In genomic region chr1:7393508-7393907, GRCm38 (mm10) we compare ENCODE assay signal across 15 mouse cellular contexts.
"Had no signal": no experiment of that assay in that cellular context is flagged by ENCODE, and none has a peak within 500 bp of the region (broad histone marks: within the 10 kb centered on the region; RNA-seq: fewer than 3 reads in every experiment).

No protein-coding gene starts in this region.

- H3K4me1 ChIP-seq: limb, embryonic 10.5 days; limb, embryonic 13.5 days; midbrain, embryonic 13.5 days had no signal

- H3K9me3 ChIP-seq: limb, embryonic 10.5 days; liver, embryonic 12.5 days; liver, embryonic 15.5 days; midbrain, embryonic 13.5 days had no signal

- DNase-seq: kidney, adult 18-20 months; kidney, adult 9 months; kidney, postnatal 25 days; liver; lung, adult 2 months; thymus, adult 18-20 months; thymus, postnatal 4 days had no signal

- H3K27ac ChIP-seq: kidney, postnatal 0 days; limb, embryonic 10.5 days; limb, embryonic 13.5 days; liver, embryonic 12.5 days; liver, embryonic 15.5 days; macrophage; midbrain, embryonic 13.5 days had no signal

- H3K9ac ChIP-seq: limb, embryonic 13.5 days; liver, embryonic 12.5 days; liver, embryonic 15.5 days; midbrain, embryonic 13.5 days had no signal

- H3K27me3 ChIP-seq: limb, embryonic 13.5 days; liver, embryonic 12.5 days; liver, embryonic 15.5 days; midbrain, embryonic 13.5 days had no signal

- ATAC-seq: liver, embryonic 12.5 days; lung, postnatal 0 days; midbrain, embryonic 13.5 days had no signal

- H3K4me2 ChIP-seq: limb, embryonic 13.5 days; liver, embryonic 12.5 days; liver, embryonic 15.5 days; midbrain, embryonic 13.5 days had no signal

- H3K36me3 ChIP-seq: limb, embryonic 10.5 days; limb, embryonic 13.5 days; liver, embryonic 12.5 days; liver, embryonic 15.5 days; midbrain, embryonic 13.5 days had no signal

- H3K4me3 ChIP-seq: limb, embryonic 10.5 days; limb, embryonic 13.5 days; liver, embryonic 12.5 days; liver, embryonic 15.5 days; midbrain, embryonic 13.5 days had no signal
